Mouse (Mus musculus): ENCODE measurements at regions not wholly inside any gene's neighbourhood (a gene's known extent, or its start where the extent isn't known, plus 50 kb on each side); places are given as distances from the start of the nearest gene placed in this dataset.

GRCm38 (mm10) chr17:47065307-47065901, 55.0 kb upstream of the Ubr2 start:
- intact Hi-C loops (cut with DNase I): no loop called here

GRCm38 (mm10) chr17:47064592-47065306, 54.4 kb upstream of the Ubr2 start:
- intact Hi-C loops (cut with DNase I): no loop called here

GRCm38 (mm10) chr17:47064006-47064405, 53.6 kb upstream of the Ubr2 start:
- intact Hi-C loops (cut with DNase I): no loop called here

- intact Hi-C loops (cut with DNase I): no loop called here
Measured at GRCm38 (mm10) chr17:47061031-47061620, 50.8 kb upstream of the Ubr2 start.
